Mouse (Mus musculus) MEL (cell line): ENCODE data around the gene Ppcdc.
A peak's percentile ranks its signal among the peaks of the same experiment; 100 is the strongest.

Experiments
- CHD2 ChIP-seq: IDR thresholded peaks from 2 replicates; pipeline ENCODE4 v1.6.1; 2011; ENCODE audit warnings: low read length, improper control_type of control experiment
- CTCF ChIP-seq, 3 experiments: IDR thresholded peaks in 2 of 3; conservative IDR thresholded peaks in 1 of 3; 2 replicates each; pipeline ENCODE4 v1.5.1; 2011 to 2012; ENCODE audit warnings: low read length in 3 of 3, low read depth in 2 of 3, mild to moderate bottlenecking in 2 of 3, improper control_type of control experiment in 1 of 3, inconsistent platforms in 1 of 3, mixed read lengths in 1 of 3, moderate library complexity in 1 of 3; ENCODE audit not compliant: control insufficient read depth in 1 of 3, insufficient read depth in 1 of 3, poor library complexity in 1 of 3, severe bottlenecking in 1 of 3
- GABPA ChIP-seq: IDR thresholded peaks from 2 replicates; pipeline ENCODE4 v1.6.1; 2012; ENCODE audit warnings: low read depth, mild to moderate bottlenecking, inconsistent platforms, low read length, improper control_type of control experiment, moderate library complexity
- JUND ChIP-seq: IDR thresholded peaks from 2 replicates; pipeline ENCODE4 v1.6.1; 2011; ENCODE audit warnings: low read depth, mild to moderate bottlenecking, improper control_type of control experiment, low read length
- KAT2A ChIP-seq: conservative IDR thresholded peaks from 2 replicates; pipeline ENCODE4 v1.6.1; 2012; ENCODE audit warnings: low read depth, low read length, improper control_type of control experiment, inconsistent platforms
- MAFK ChIP-seq: IDR thresholded peaks from 2 replicates; pipeline ENCODE4 v1.6.1; 2011; ENCODE audit warnings: low read depth, mild to moderate bottlenecking, low read length, improper control_type of control experiment, borderline replicate concordance
- MYC ChIP-seq: IDR thresholded peaks from 2 replicates; pipeline ENCODE4 v1.6.1; 2011; ENCODE audit warnings: low read depth, mild to moderate bottlenecking, low read length, improper control_type of control experiment, moderate library complexity
- POLR2A ChIP-seq, 2 experiments: IDR thresholded peaks; 2 replicates each; pipeline ENCODE4 v1.6.1; 2011 to 2012; ENCODE audit warnings: low read length in 2 of 2, mild to moderate bottlenecking in 2 of 2, control low read depth in 1 of 2, improper control_type of control experiment in 1 of 2, low read depth in 1 of 2, moderate library complexity in 1 of 2; ENCODE audit not compliant: control insufficient read depth in 1 of 2, insufficient read depth in 1 of 2, poor library complexity in 1 of 2
- POLR2AphosphoS5 ChIP-seq: IDR thresholded peaks from 2 replicates; pipeline ENCODE4 v1.6.1; 2012; ENCODE audit warnings: low read depth, borderline replicate concordance, mild to moderate bottlenecking, inconsistent platforms, low read length, moderate library complexity, mixed read lengths
- RCOR1 ChIP-seq: IDR thresholded peaks from 2 replicates; pipeline ENCODE4 v1.6.1; 2012; ENCODE audit warnings: low read depth, mild to moderate bottlenecking, inconsistent platforms, low read length, improper control_type of control experiment
- TCF12 ChIP-seq: IDR thresholded peaks from 2 replicates; pipeline ENCODE4 v1.6.1; 2014; ENCODE audit warnings: low read depth, mild to moderate bottlenecking, inconsistent platforms, low read length, improper control_type of control experiment, moderate library complexity

DNA sequence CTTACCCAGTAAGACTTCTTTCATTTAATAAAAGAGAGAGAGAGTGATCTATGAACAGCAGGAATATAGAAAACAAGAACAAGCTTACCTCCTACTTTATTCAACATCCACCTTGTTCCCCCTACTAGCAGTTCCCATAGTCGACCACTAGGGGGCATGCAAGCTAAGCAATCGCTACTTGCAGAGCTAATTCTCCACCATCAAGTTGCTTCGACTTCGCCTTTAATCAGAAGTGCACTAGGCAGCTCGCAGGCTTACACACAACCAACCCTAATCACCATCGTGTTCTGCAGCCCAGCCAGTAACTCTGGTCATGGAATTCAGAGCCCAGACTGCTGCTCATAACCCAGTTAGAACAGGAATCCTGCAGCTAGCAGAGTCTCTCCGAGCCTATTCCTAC lies 45.9 kb upstream of the Ppcdc start:
- TF ChIP-seq POLR2A (IDR thresholded peaks at IDR 0.05; ENCODE audit: control insufficient read depth in 1 of 2, insufficient read depth in 1 of 2, low read depth in 1 of 2, low read length in 2 of 2, poor library complexity in 1 of 2): no peak
- TF ChIP-seq CHD2: no peak
- TF ChIP-seq JUND: no peak
- TF ChIP-seq RCOR1: no peak
- TF ChIP-seq TCF12: no peak
- TF ChIP-seq MAFK: no peak
- no peak for TF ChIP-seq MYC
- TF ChIP-seq CTCF (IDR thresholded peaks at IDR 0.05 in 2 of 3, conservative IDR thresholded peaks at IDR 0.05 in 1 of 3; ENCODE audit: control insufficient read depth in 1 of 3, insufficient read depth in 1 of 3, low read depth in 2 of 3, low read length in 3 of 3, poor library complexity in 1 of 3, severe bottlenecking in 1 of 3): peak; percentile 90 to 99 (median 98)
- TF ChIP-seq POLR2AphosphoS5: no peak
- TF ChIP-seq KAT2A: no peak
- no peak for TF ChIP-seq GABPA
